Mouse (Mus musculus): ENCODE measurements at regions not wholly inside any gene's neighbourhood (a gene's known extent, or its start where the extent isn't known, plus 50 kb on each side); places are given as distances from the start of the nearest gene placed in this dataset.
"Not testable (repeated sequence)": the region's sequence is repeated elsewhere in the genome, so short reads cannot be mapped to it uniquely, and the experiment has no call there.

- peak; percentile 69 for DNase-seq (ENCODE audit: extremely low read depth, insufficient read length, low spot score)
These were observed 619.5 kb downstream of the Dad1 start for GRCm38 (mm10) chr14:53634320-53634979.

GRCm38 (mm10) chr14:53633743-53634142 lies 620.2 kb downstream of the Dad1 start:
- peak; percentile 78 for DNase-seq (ENCODE audit: extremely low read depth, insufficient read length, low spot score)

- DNase-seq (ENCODE audit: extremely low read depth, insufficient read length, low spot score): not testable (repeated sequence)
These were observed 632.5 kb downstream of the Dad1 start for GRCm38 (mm10) chr14:53621376-53621775.

GRCm38 (mm10) chr14:53616061-53616460 lies 637.8 kb downstream of the Dad1 start:
- not testable (repeated sequence) for DNase-seq (ENCODE audit: extremely low read depth, insufficient read length, low spot score)

- DNase-seq (ENCODE audit: extremely low read depth, insufficient read length, low spot score): no peak
These were observed 639.6 kb downstream of the Dad1 start for GRCm38 (mm10) chr14:53614341-53614740.

GRCm38 (mm10) chr14:53599299-53599698 lies 654.6 kb downstream of the Dad1 start:
- DNase-seq (ENCODE audit: extremely low read depth, insufficient read length, low spot score): not testable (repeated sequence)

- peak; percentile 20 for DNase-seq (ENCODE audit: extremely low read depth, insufficient read length, low spot score)
These were observed 656.6 kb downstream of the Dad1 start for GRCm38 (mm10) chr14:53597287-53597686.

- DNase-seq (ENCODE audit: extremely low read depth, insufficient read length, low spot score): not testable (repeated sequence)
These were observed 663.3 kb downstream of the Dad1 start for GRCm38 (mm10) chr14:53590601-53591000.

GRCm38 (mm10) chr14:53582528-53582927 lies 671.4 kb downstream of the Dad1 start:
- not testable (repeated sequence) for DNase-seq (ENCODE audit: extremely low read depth, insufficient read length, low spot score)

- DNase-seq (ENCODE audit: extremely low read depth, insufficient read length, low spot score): not testable (repeated sequence)
These were observed 672.2 kb downstream of the Dad1 start for GRCm38 (mm10) chr14:53581734-53582133.

GRCm38 (mm10) chr14:53576927-53577326 lies 677.0 kb downstream of the Dad1 start:
- not testable (repeated sequence) for DNase-seq (ENCODE audit: extremely low read depth, insufficient read length, low spot score)

GRCm38 (mm10) chr14:53572701-53573100 lies 681.2 kb downstream of the Dad1 start:
- not testable (repeated sequence) for DNase-seq (ENCODE audit: extremely low read depth, insufficient read length, low spot score)

GRCm38 (mm10) chr14:53562606-53563005 lies 691.3 kb downstream of the Dad1 start:
- DNase-seq (ENCODE audit: extremely low read depth, insufficient read length, low spot score): no peak

GRCm38 (mm10) chr14:53560146-53560545 lies 693.8 kb downstream of the Dad1 start:
- not testable (repeated sequence) for DNase-seq (ENCODE audit: extremely low read depth, insufficient read length, low spot score)

- not testable (repeated sequence) for DNase-seq (ENCODE audit: extremely low read depth, insufficient read length, low spot score)
These were observed 694.5 kb downstream of the Dad1 start for GRCm38 (mm10) chr14:53559386-53559920.

- DNase-seq (ENCODE audit: extremely low read depth, insufficient read length, low spot score): no peak
These were observed 700.1 kb downstream of the Dad1 start for GRCm38 (mm10) chr14:53553771-53554170.

- not testable (repeated sequence) for DNase-seq (ENCODE audit: extremely low read depth, insufficient read length, low spot score)
These were observed 706.5 kb downstream of the Dad1 start for GRCm38 (mm10) chr14:53547365-53547764.

- DNase-seq (ENCODE audit: extremely low read depth, insufficient read length, low spot score): no peak
These were observed 708.6 kb downstream of the Dad1 start for GRCm38 (mm10) chr14:53545351-53545750.

GRCm38 (mm10) chr14:53541640-53542039 lies 712.3 kb downstream of the Dad1 start:
- not testable (repeated sequence) for DNase-seq (ENCODE audit: extremely low read depth, insufficient read length, low spot score)

GRCm38 (mm10) chr14:53537895-53538294 lies 716.0 kb downstream of the Dad1 start:
- peak; percentile 8 for DNase-seq (ENCODE audit: extremely low read depth, insufficient read length, low spot score)

- not testable (repeated sequence) for DNase-seq (ENCODE audit: extremely low read depth, insufficient read length, low spot score)
These were observed 730.5 kb downstream of the Dad1 start for GRCm38 (mm10) chr14:53523430-53523829.

GRCm38 (mm10) chr14:53518954-53519353 lies 735.0 kb downstream of the Dad1 start:
- DNase-seq (ENCODE audit: extremely low read depth, insufficient read length, low spot score): not testable (repeated sequence)

All from 3134 (cell line).